Mouse (Mus musculus): Measurements from ENCODE around the gene Zfand4. TPM values are rescaled to one million over a fixed set of nuclear protein-coding genes. Genes with fewer than 3 reads are reported as not detected.

Gene Zfand4
- polyA plus RNA-seq, 1 experiment from 2014 or later, result 4.9 TPM

DNA sequence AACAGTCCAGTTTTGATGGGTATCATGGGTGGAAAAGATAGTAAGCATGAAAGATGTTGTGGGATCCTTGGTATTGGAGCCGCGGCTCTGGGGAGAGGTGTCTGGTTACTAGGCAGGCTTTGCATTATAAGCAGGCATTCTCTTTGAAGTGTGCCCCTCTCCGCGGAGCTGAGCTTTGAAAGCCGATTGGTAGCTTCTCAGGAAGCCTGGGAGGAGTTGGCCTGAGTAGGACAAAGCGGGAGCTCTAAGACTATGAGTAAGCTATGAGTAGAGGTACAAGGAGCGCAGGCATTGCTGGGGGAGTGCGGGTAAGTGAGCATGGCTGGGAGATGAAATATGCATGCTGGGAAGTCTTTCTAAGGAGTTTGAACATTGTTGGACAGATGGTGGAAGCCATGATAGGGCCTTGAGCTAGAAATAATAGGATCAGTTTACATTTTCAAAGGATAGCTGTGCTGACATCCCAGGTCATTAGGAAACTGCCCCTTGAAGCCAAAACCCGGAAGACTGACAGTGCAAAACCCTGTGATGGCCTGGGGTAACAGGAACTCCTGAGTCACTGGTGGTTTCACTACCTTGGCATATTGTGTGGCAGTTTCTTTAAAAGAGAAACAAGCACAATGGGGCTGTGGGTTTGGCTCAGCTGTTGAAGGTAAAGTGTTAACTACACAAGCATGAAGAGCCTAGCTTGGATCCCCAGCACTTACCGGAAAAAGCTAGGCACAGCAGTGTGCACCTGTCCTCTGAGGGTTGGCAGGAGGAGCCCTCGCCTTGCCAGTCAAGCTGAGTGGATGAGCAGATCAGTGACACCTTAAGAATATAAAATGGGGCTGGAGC lies 2.5 kb downstream of the Zfand4 start:
- Histone ChIP-seq H3K36me3 (ENCODE audit: insufficient read depth, low read length) (0 out of 2 replicates have a peak, but pooled peaks cover 10% of the 10 kb centered on the region), H3K9ac (ENCODE audit: low read depth, low read length) (no peak overlapping the region), H3K27ac (no peak overlapping the region), H3K4me1 (replicated peaks; ENCODE audit: insufficient read depth, low read length) (no peaks in the 10 kb centered on the region; the same call in 1 of the 2 replicates), H3K9me3 (replicated peaks; ENCODE audit: low read length) (no peaks in the 10 kb centered on the region), H3K4me3 (replicated peaks; ENCODE audit: low read depth, low read length) (no peak overlapping the region), H3K4me2 (ENCODE audit: low read length) (peak overlapping the region; percentile 48), H3K27me3 (ENCODE audit: insufficient read depth, low read length) (no peaks in the 10 kb centered on the region)
- DNase-seq (ENCODE audit: low spot score), result peak; percentile 48
- no peak for ATAC-seq (replicated peaks; ENCODE audit: low FRiP score, low read depth)
- TF ChIP-seq CTCF (IDR thresholded peaks at IDR 0.05; ENCODE audit: low read depth), result no peak
- WGBS, result 21% methylated on average over 11 of the region's 11 CpGs

GRCm38 (mm10) chr6:116267110-116267423 lies 3.0 kb downstream of the Zfand4 start:
- Histone ChIP-seq H3K27ac (no peak overlapping the region), H3K4me3 (replicated peaks; ENCODE audit: low read depth, low read length) (no peak overlapping the region), H3K4me1 (replicated peaks; ENCODE audit: insufficient read depth, low read length) (no peaks in the 10 kb centered on the region; the same call in 1 of the 2 replicates), H3K9me3 (replicated peaks; ENCODE audit: low read length) (no peaks in the 10 kb centered on the region), H3K27me3 (ENCODE audit: insufficient read depth, low read length) (no peaks in the 10 kb centered on the region), H3K36me3 (ENCODE audit: insufficient read depth, low read length) (0 out of 2 replicates have a peak, but pooled peaks cover 6% of the 10 kb centered on the region), H3K9ac (ENCODE audit: low read depth, low read length) (no peak overlapping the region), H3K4me2 (ENCODE audit: low read length) (no peak overlapping the region)
- WGBS, result 90% methylated on average over 1 of the region's 1 CpGs
- peak; percentile 47 for TF ChIP-seq CTCF (IDR thresholded peaks at IDR 0.05; ENCODE audit: low read depth)
- no peak for DNase-seq (ENCODE audit: low spot score)
- ATAC-seq (replicated peaks; ENCODE audit: low FRiP score, low read depth), result no peak

- Histone ChIP-seq H3K27me3 (ENCODE audit: insufficient read depth, low read length) (no peaks in the 10 kb centered on the region), H3K9ac (ENCODE audit: low read depth, low read length) (no peak overlapping the region), H3K4me1 (replicated peaks; ENCODE audit: insufficient read depth, low read length) (no peaks in the 10 kb centered on the region), H3K4me2 (ENCODE audit: low read length) (no peak overlapping the region), H3K4me3 (replicated peaks; ENCODE audit: low read depth, low read length) (no peak overlapping the region), H3K9me3 (replicated peaks; ENCODE audit: low read length) (no peaks in the 10 kb centered on the region), H3K36me3 (ENCODE audit: insufficient read depth, low read length) (no peaks in the 10 kb centered on the region), H3K27ac (no peak overlapping the region)
- no peak for TF ChIP-seq CTCF (IDR thresholded peaks at IDR 0.05; ENCODE audit: low read depth)
- no peak for DNase-seq (ENCODE audit: low spot score)
- ATAC-seq (replicated peaks; ENCODE audit: low FRiP score, low read depth), result no peak
- WGBS, result 73% methylated on average over 4 of the region's 4 CpGs
Measured at GRCm38 (mm10) chr6:116275695-116276094, 11.7 kb downstream of the Zfand4 start.

- no peaks in the 10 kb centered on the region for H3K4me1 ChIP-seq (replicated peaks; ENCODE audit: insufficient read depth, low read length)
- no peak overlapping the region for H3K4me2 ChIP-seq (ENCODE audit: low read length)
- H3K9me3 ChIP-seq (replicated peaks; ENCODE audit: low read length), result no peaks in the 10 kb centered on the region
- no peak overlapping the region for H3K27ac ChIP-seq
- DNase-seq (ENCODE audit: low spot score), result no peak
- no peak overlapping the region for H3K4me3 ChIP-seq (replicated peaks; ENCODE audit: low read depth, low read length)
- no peaks in the 10 kb centered on the region for H3K27me3 ChIP-seq (ENCODE audit: insufficient read depth, low read length)
- WGBS, result 78% methylated on average over 5 of the region's 5 CpGs
- TF ChIP-seq CTCF (IDR thresholded peaks at IDR 0.05; ENCODE audit: low read depth), result no peak
- ATAC-seq (replicated peaks; ENCODE audit: low FRiP score, low read depth), result no peak
- no peak overlapping the region for H3K9ac ChIP-seq (ENCODE audit: low read depth, low read length)
- no peaks in the 10 kb centered on the region for H3K36me3 ChIP-seq (ENCODE audit: insufficient read depth, low read length)
Measured at GRCm38 (mm10) chr6:116278679-116279317, 14.8 kb downstream of the Zfand4 start.

DNA sequence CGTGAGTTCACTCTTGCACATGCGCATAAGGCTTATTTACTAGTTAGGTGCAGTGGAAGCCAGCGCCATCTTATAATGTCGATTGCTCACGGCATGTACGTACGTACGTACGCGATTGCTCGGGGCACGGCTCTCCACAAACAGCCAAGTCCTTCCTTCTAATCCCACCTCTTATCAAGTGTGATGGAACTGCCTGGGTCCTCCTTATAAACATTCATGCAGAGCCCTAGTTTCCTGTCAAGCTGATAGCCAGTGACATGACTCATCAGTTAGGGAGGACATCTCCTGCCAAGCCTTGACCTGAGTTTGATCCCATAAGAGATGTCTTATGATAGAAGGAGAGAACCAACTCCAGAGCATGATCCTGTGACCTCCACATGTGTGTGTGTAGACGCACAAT lies 17.0 kb downstream of the Zfand4 start:
- no peak overlapping the region for H3K4me3 ChIP-seq (replicated peaks; ENCODE audit: low read depth, low read length)

DNA sequence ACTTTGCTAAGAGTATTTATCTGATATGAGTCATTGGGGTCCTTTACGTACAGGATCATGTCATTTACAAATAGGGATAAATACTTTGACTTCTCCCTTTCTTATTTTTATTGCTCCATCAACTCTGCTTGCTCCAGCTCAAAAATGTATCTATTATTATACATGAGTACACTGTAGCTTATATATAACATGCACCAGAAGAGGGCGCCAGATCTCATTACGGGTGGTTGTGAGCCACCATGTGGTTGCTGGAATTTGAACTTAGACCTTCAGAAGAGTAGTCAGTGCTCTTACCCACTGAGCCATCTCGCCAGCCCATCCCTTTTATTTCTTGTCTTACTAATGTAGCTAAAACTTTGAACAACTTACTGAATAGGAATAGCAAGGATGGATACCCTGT lies 18.5 kb downstream of the Zfand4 start:
- H3K36me3 ChIP-seq (ENCODE audit: insufficient read depth, low read length), result no peaks in the 10 kb centered on the region

More for the DNA sequence above, 17.0 kb downstream of the Zfand4 start:
- H3K9me3 ChIP-seq (replicated peaks; ENCODE audit: low read length), result no peaks in the 10 kb centered on the region
- 96% methylated on average over 13 of the region's 13 CpGs for WGBS
- no peaks in the 10 kb centered on the region for H3K27me3 ChIP-seq (ENCODE audit: insufficient read depth, low read length)
- no peak overlapping the region for H3K9ac ChIP-seq (ENCODE audit: low read depth, low read length)
- H3K36me3 ChIP-seq (ENCODE audit: insufficient read depth, low read length), result no peaks in the 10 kb centered on the region
- ATAC-seq (replicated peaks; ENCODE audit: low FRiP score, low read depth) (no peak), DNase-seq (ENCODE audit: low spot score) (no peak)
- H3K4me2 ChIP-seq (ENCODE audit: low read length), result no peak overlapping the region
- no peaks in the 10 kb centered on the region for H3K4me1 ChIP-seq (replicated peaks; ENCODE audit: insufficient read depth, low read length)
- H3K27ac ChIP-seq, result no peak overlapping the region
- no peak for TF ChIP-seq CTCF (IDR thresholded peaks at IDR 0.05; ENCODE audit: low read depth)

More for the DNA sequence above, 18.5 kb downstream of the Zfand4 start:
- DNase-seq (ENCODE audit: low spot score) (no peak), ATAC-seq (replicated peaks; ENCODE audit: low FRiP score, low read depth) (no peak)
- Histone ChIP-seq H3K4me2 (ENCODE audit: low read length) (no peak overlapping the region), H3K9me3 (replicated peaks; ENCODE audit: low read length) (no peaks in the 10 kb centered on the region), H3K27ac (no peak overlapping the region), H3K4me3 (replicated peaks; ENCODE audit: low read depth, low read length) (no peak overlapping the region), H3K9ac (ENCODE audit: low read depth, low read length) (no peak overlapping the region), H3K4me1 (replicated peaks; ENCODE audit: insufficient read depth, low read length) (no peaks in the 10 kb centered on the region), H3K27me3 (ENCODE audit: insufficient read depth, low read length) (no peaks in the 10 kb centered on the region)
- TF ChIP-seq CTCF (IDR thresholded peaks at IDR 0.05; ENCODE audit: low read depth), result peak; percentile 54
- WGBS, result 62% methylated on average over 4 of the region's 4 CpGs
